Mouse (Mus musculus): ENCODE measurements around the gene Ccer2. TPM values are rescaled to one million over a fixed set of nuclear protein-coding genes. Genes with fewer than 3 reads are reported as not detected.

The Ccer2 gene
- polyA plus RNA-seq, 1 experiment from 2014 or later = 1.9 TPM

DNA sequence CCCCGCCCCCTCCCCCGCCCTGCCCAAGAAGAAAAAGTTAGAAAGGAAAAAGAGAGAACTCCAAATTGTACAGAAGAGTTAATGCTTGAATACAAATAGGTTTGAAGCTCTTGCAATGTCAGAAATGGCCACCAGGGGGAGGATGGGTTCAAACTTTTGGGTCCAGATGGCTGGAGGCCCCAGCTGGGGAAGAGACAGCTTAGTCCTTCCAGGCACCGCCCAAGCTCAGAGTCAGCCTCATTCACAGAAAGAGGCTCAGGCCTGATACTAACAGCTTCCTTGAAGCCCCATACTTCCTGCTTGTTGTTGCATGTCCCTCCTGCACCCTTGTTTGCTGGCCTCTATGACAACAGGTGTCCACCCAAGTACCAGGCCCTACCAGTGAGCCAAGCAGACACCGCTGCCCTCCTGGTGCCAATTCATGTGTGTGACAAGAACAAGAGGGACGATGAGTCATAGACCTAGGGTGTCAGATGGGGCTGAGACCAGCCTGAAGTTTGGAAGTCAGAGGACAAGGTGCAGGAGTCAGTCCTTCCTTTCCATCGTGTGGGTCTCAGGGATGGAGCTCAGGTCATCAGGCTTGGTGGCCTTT lies 24.2 kb downstream of the Ccer2 start:
- Histone ChIP-seq H3K27me3 (no peaks in the 10 kb centered on the region), H3K4me1 (peaks cover 7% of the 10 kb centered on the region), H3K4me3 (no peak overlapping the region), H3K4me2 (no peak overlapping the region), H3K9ac (no peak overlapping the region), H3K36me3 (peaks cover 60% of the 10 kb centered on the region), H3K27ac (peak overlapping the region; percentile 73), H3K9me3 (no peaks in the 10 kb centered on the region)
- 42% methylated on average over 6 of the region's 6 CpGs for WGBS
- ATAC-seq (ENCODE audit: insufficient number of reproducible peaks, low FRiP score, low TSS enrichment, low read depth) = 0 out of 2 replicates have a peak, but pooled peaks have one; percentile 45

DNA sequence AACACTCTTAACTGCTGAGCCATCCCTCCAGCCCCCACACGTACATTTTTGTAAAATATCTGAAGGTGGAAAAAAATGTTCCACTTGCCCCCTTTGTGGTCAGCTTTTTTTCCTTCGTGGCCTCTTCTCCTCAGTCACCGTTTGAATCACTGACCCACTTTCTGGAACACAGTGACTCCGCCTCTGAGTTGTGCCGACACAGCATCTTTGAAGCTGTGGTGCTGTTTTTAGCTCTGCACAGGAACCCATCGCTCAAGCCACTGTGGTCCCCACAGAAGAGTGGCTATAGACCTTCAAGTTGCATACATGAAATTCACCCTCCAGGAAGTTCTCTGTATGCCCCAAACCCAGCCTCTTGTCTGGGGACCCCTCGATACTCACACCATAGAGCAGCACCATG lies 24.9 kb downstream of the Ccer2 start:
- Histone ChIP-seq H3K27me3 (no peaks in the 10 kb centered on the region), H3K4me3 (no peak overlapping the region), H3K4me1 (peaks cover 7% of the 10 kb centered on the region), H3K9me3 (no peaks in the 10 kb centered on the region), H3K36me3 (peaks cover 60% of the 10 kb centered on the region), H3K9ac (no peak overlapping the region), H3K4me2 (no peak overlapping the region), H3K27ac (peak overlapping the region; percentile 73)
- ATAC-seq (ENCODE audit: insufficient number of reproducible peaks, low FRiP score, low TSS enrichment, low read depth) = no peak
- WGBS = 64% methylated on average over 7 of the region's 7 CpGs

DNA sequence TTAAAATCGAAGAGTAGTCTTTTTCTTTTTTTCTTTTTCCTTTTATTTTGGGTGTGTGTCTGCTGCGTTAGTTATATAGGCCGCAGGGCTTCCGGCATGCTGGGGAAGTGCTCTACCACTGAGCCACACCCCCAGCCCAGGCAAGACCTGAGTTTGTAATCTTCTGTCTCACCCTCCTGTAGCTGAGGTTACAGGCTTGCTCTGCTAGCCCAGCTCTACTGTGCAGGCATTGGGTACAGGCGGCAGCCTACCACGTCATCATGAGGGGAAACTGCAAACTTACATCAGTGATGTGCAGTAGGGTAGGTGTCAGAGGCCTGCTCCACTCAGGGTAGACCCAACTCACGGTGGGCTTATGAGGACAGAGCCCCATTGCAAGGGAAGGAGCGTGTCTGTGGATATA lies 25.3 kb downstream of the Ccer2 start:
- WGBS = 82% methylated on average over 8 of the region's 8 CpGs
- no peak overlapping the region for H3K4me3 ChIP-seq
- H3K36me3 ChIP-seq = peaks cover 59% of the 10 kb centered on the region
- peaks cover 7% of the 10 kb centered on the region for H3K4me1 ChIP-seq
- no peaks in the 10 kb centered on the region for H3K27me3 ChIP-seq
- no peaks in the 10 kb centered on the region for H3K9me3 ChIP-seq
- no peak for ATAC-seq (ENCODE audit: insufficient number of reproducible peaks, low FRiP score, low TSS enrichment, low read depth)
- no peak overlapping the region for H3K4me2 ChIP-seq
- peak overlapping the region; percentile 73; the same call in 1 of the 2 replicates for H3K27ac ChIP-seq
- H3K9ac ChIP-seq = no peak overlapping the region

GRCm38 (mm10) chr7:28785161-28785560 lies 29.2 kb downstream of the Ccer2 start:
- H3K36me3 ChIP-seq = peaks cover 53% of the 10 kb centered on the region
- 67% methylated on average over 5 of the region's 5 CpGs for WGBS

DNA sequence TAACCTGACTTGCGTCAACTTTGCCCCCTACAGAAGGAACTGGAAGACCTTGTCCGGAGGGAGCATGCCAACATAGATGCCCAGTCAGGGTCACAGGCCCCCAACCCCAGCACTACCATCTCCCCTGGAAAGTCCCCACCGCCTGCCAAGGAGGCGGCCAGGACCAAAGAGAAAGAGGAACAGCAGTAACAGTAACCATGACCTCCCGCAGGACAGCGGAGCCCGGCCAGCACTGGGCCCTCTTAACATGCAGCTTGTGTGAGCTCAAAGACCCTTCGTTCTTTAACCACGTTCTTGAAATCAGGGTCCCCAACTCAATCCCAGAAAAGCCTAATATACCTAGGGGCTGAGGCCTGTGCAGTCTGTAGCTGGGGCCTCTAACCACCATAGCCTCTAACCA lies 31.9 kb downstream of the Ccer2 start:
- H3K4me2 ChIP-seq = no peak overlapping the region
- no peaks in the 10 kb centered on the region for H3K27me3 ChIP-seq
- 88% methylated on average over 9 of the region's 9 CpGs for WGBS
- no peak overlapping the region; the same call in 1 of the 2 replicates for H3K27ac ChIP-seq
- peaks cover 42% of the 10 kb centered on the region for H3K36me3 ChIP-seq
- H3K9ac ChIP-seq = no peak overlapping the region
- no peak for ATAC-seq (ENCODE audit: insufficient number of reproducible peaks, low FRiP score, low TSS enrichment, low read depth)
- H3K4me1 ChIP-seq = peaks cover 27% of the 10 kb centered on the region
- H3K9me3 ChIP-seq = no peaks in the 10 kb centered on the region
- no peak overlapping the region for H3K4me3 ChIP-seq

More at GRCm38 (mm10) chr7:28785161-28785560, 29.2 kb downstream of the Ccer2 start:
- no peak overlapping the region for H3K4me2 ChIP-seq
- no peak for ATAC-seq (ENCODE audit: insufficient number of reproducible peaks, low FRiP score, low TSS enrichment, low read depth)
- peaks cover 25% of the 10 kb centered on the region for H3K4me1 ChIP-seq
- no peak overlapping the region for H3K9ac ChIP-seq
- no peaks in the 10 kb centered on the region for H3K9me3 ChIP-seq
- H3K27me3 ChIP-seq = no peaks in the 10 kb centered on the region
- H3K27ac ChIP-seq = no peak overlapping the region
- H3K4me3 ChIP-seq = no peak overlapping the region

DNA sequence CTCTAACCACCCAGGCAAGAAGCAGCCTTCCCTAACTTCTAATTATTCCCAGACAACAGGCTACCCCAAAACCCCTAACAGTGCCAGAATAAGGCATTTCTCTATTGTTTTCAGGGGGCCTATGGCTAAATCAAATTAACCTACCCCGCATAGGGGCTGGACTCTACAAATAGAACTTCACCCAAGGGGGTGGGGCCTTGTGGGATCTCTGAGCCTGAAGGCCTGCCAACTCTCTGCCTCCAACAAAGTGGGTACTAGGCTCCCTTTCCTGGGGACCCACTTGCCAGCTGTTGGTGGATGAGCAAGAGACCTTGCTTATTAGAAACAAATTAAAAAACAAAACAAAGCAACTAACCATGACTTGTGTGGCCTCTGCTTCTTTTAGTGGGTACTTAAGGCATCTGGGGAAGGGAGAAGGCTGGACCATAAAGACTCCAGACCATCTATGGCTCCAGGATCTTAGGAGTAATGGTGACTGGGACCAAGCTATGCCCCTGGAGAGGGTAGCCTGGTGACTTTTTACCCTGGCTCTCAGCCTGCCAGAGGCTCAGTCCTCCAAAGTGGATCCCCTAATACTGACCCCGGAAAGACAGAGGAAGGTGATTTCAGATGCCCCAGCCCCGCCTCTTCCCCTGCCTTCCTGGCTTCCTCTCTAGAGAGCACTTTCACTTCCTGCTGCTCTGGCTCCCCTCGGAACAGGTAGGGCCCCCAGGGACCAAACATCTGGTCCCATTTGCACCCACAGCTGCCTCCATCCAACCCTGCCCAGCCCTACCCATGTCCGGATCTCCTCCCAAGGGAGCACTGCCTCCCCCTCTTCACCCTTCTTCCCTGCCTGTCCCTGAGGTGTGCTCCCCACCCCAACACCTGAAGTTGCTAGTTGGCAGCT lies 32.6 kb downstream of the Ccer2 start, which contains the start of gene Rinl:
Gene Rinl, plus strand, starts transcription at position 663 of the 889 bp plus-strand sequence.
- H3K9me3 ChIP-seq = no peaks in the 10 kb centered on the region
- H3K9ac ChIP-seq = no peak within 1 kb of the TSS
- peaks cover 27% of the 10 kb centered on the region for H3K4me1 ChIP-seq
- H3K4me2 ChIP-seq = no peak within 1 kb of the TSS
- H3K4me3 ChIP-seq = no peak within 1 kb of the TSS
- H3K27ac ChIP-seq = peak within 1 kb of the TSS; percentile 40
- peaks cover 39% of the 10 kb centered on the region for H3K36me3 ChIP-seq
- no peak for ATAC-seq (ENCODE audit: insufficient number of reproducible peaks, low FRiP score, low TSS enrichment, low read depth)
- WGBS = 53% methylated on average over 5 of the region's 5 CpGs
- H3K27me3 ChIP-seq = no peaks in the 10 kb centered on the region

DNA sequence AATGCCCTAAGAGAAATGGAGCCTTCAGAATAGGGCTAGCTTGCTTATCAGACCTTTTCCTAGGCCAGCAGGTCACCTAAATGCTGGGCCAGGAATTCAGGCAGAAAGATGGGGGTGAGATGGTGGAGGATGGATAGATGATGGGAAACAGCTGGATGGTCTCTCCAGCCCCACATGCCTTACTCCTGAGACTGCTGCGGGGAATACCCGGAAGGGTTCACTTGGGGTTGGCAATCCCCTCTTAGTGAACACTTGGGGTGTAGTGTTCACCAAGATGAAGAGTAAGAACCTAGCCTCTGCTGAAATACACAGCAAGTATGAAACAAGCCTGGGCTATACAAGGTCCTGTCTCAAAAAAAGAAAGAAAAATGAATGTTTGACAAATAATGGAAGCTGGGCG lies 33.3 kb downstream of the Ccer2 start:
- Histone ChIP-seq H3K4me3 (no peak overlapping the region), H3K36me3 (peaks cover 32% of the 10 kb centered on the region), H3K4me2 (no peak overlapping the region), H3K27me3 (no peaks in the 10 kb centered on the region), H3K9me3 (no peaks in the 10 kb centered on the region), H3K9ac (no peak overlapping the region), H3K27ac (peak overlapping the region; percentile 40), H3K4me1 (peaks cover 27% of the 10 kb centered on the region)
- ATAC-seq (ENCODE audit: insufficient number of reproducible peaks, low FRiP score, low TSS enrichment, low read depth) = no peak
- 42% methylated on average over 3 of the region's 3 CpGs for WGBS

- Histone ChIP-seq H3K36me3 (peaks cover 25% of the 10 kb centered on the region), H3K27ac (peak overlapping the region; percentile 40), H3K27me3 (no peaks in the 10 kb centered on the region), H3K4me3 (no peak overlapping the region), H3K4me2 (no peak overlapping the region), H3K4me1 (peaks cover 27% of the 10 kb centered on the region), H3K9ac (no peak overlapping the region), H3K9me3 (no peaks in the 10 kb centered on the region)
- ATAC-seq (ENCODE audit: insufficient number of reproducible peaks, low FRiP score, low TSS enrichment, low read depth) = no peak
- 54% methylated on average over 8 of the region's 8 CpGs for WGBS
These were observed 34.3 kb downstream of the Ccer2 start for GRCm38 (mm10) chr7:28790066-28790806.

DNA sequence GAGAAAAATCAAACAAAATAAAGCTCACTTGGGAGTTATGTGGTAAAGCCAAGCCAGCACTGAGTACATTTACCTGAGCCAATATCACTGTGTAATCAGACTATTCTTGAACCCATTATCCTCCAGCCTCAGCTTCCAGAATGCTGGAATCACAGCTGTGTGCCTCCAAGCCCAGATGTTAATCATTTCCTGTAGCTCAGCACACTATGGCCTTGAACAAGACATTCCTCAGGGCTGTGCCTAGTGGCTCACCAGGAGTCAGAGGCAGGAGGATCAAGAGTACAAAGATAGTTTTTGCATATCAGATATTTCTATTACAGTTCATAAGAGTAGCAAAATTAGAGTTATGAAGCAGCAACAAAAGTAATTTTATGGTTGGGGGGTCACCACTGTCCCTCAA lies 35.7 kb downstream of the Ccer2 start:
- H3K36me3 ChIP-seq = peaks cover 13% of the 10 kb centered on the region
- no peak overlapping the region for H3K4me3 ChIP-seq
- no peaks in the 10 kb centered on the region for H3K27me3 ChIP-seq
- ATAC-seq (ENCODE audit: insufficient number of reproducible peaks, low FRiP score, low TSS enrichment, low read depth) = no peak
- H3K4me2 ChIP-seq = no peak overlapping the region
- no peak overlapping the region for H3K9ac ChIP-seq
- peaks cover 35% of the 10 kb centered on the region for H3K4me1 ChIP-seq
- no peak overlapping the region for H3K27ac ChIP-seq
- no peaks in the 10 kb centered on the region for H3K9me3 ChIP-seq

DNA sequence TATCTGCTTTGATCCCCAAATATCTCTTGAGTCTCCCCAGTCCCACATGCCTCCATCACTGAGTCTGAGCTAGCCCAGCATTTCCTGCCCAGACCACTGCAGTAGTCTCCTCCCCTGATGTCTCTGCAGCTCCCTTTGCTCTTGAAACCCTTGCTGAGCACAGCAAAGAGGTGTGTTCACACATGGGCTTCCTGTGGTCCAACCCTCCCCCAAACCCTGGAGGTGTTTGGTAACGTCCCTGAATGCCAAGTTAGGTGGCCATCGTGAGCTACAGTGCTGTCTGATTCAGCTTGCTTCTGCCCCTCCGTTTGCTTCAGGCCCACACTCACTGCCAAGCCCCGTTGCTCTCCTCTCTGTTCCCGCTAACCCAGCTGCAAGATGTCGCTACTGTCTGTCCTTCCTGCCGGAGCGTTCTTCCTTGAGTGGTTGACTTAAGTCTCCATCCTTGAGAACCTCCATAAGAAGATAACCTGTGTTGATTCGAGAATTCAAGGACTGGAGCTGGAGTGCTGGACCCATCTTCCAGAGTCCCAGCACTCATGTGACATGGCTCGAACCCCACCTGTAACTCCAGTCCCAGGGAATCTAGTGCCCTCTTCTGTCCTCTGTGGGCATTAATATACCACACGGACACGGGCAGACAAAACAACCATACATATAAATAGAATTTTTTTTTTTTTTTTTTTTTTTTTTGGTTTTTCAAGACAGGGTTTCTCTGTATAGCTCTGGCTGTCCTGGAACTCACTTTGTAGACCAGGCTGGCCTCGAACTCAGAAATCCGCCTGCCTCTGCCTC lies 36.6 kb downstream of the Ccer2 start:
- peaks cover 39% of the 10 kb centered on the region for H3K4me1 ChIP-seq
- H3K4me2 ChIP-seq = no peak overlapping the region
- H3K27ac ChIP-seq = no peak overlapping the region
- H3K36me3 ChIP-seq = peaks cover 4% of the 10 kb centered on the region
- H3K9ac ChIP-seq = no peak overlapping the region
- ATAC-seq (ENCODE audit: insufficient number of reproducible peaks, low FRiP score, low TSS enrichment, low read depth) = no peak
- no peak overlapping the region for H3K4me3 ChIP-seq
- 76% methylated on average over 14 of the region's 14 CpGs for WGBS
- no peaks in the 10 kb centered on the region for H3K27me3 ChIP-seq
- H3K9me3 ChIP-seq = no peaks in the 10 kb centered on the region

DNA sequence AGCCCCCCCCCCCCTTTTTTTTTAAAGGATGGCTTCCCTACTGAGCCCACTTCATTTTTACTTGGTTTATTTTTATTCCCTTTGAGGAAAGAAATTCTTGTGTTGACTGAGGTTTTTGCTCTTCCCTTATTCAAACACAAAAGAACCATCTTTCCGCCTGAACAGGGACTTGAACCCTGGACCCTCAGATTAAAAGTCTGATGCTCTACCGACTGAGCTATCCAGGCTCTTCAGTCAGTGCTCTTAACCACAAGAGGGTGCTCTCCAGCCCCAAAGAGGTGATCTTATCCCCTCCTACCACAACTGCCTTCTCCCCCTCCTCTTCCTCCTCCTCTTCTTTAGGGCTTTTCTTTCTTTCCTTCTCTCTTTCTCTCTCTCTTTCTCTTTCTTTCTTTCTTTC lies 37.9 kb downstream of the Ccer2 start:
- WGBS = 39% methylated on average over 2 of the region's 2 CpGs
- no peak overlapping the region for H3K9ac ChIP-seq
- H3K4me2 ChIP-seq = no peak overlapping the region
- H3K4me1 ChIP-seq = peaks cover 32% of the 10 kb centered on the region
- H3K27me3 ChIP-seq = no peaks in the 10 kb centered on the region
- H3K9me3 ChIP-seq = no peaks in the 10 kb centered on the region
- no peak overlapping the region for H3K4me3 ChIP-seq
- no peaks in the 10 kb centered on the region for H3K36me3 ChIP-seq
- no peak for ATAC-seq (ENCODE audit: insufficient number of reproducible peaks, low FRiP score, low TSS enrichment, low read depth)
- no peak overlapping the region for H3K27ac ChIP-seq
